Mouse (Mus musculus): Measurements from ENCODE around the gene Gm20388.

GRCm38 (mm10) chr8:124393927-124394326, 4483.3 kb downstream of the Gm20388 start:
- TF ChIP-seq CTCF (IDR thresholded peaks at IDR 0.05; ENCODE audit: control insufficient read depth, insufficient read depth, low read length) (peak; percentile 28; the same call in 1 of the 2 replicates), POLR2A (IDR thresholded peaks at IDR 0.05; ENCODE audit: borderline replicate concordance, control insufficient read depth, low read depth, low read length) (no peak)

Data from bone marrow, adult 2 months (tissue).